Mouse (Mus musculus) liver, adult 2 months (tissue): ENCODE results near the gene Tceal3. TPM values are rescaled to one million over a fixed set of nuclear protein-coding genes. Genes with fewer than 3 reads are reported as not detected.
"Not testable (repeated sequence)": the region's sequence is repeated elsewhere in the genome, so short reads cannot be mapped to it uniquely, and the experiment has no call there.

Experiments used
- DNase-seq: peaks from one replicate; pipeline ENCODE4 v3.0.0-alpha.2; 2011; ENCODE audit warnings: low read depth, low spot score; ENCODE audit errors: extremely low read depth
- H3K27ac ChIP-seq: fragments of 200-500 bp; replicated peaks from 2 replicates; pipeline ENCODE4 v1.5.1; 2012; ENCODE audit warnings: low read depth, mild to moderate bottlenecking, control low read depth, inconsistent platforms, low read length; ENCODE audit not compliant: insufficient read depth
- H3K27me3 ChIP-seq: fragments of 200-500 bp; 2 replicates; pipeline ENCODE4 v1.6.1; 2012; ENCODE audit warnings: mild to moderate bottlenecking, moderate library complexity, low read length, inconsistent platforms; ENCODE audit not compliant: control insufficient read depth, insufficient read depth
- H3K36me3 ChIP-seq: fragments of 200-500 bp; 2 replicates; pipeline ENCODE4 v1.6.1; 2012; ENCODE audit warnings: low read length, inconsistent platforms; ENCODE audit not compliant: control insufficient read depth, insufficient read depth
- H3K4me1 ChIP-seq: fragments of 200-500 bp; 2 replicates; pipeline ENCODE4 v1.6.1; 2011; ENCODE audit warnings: low read length; ENCODE audit not compliant: control insufficient read depth, insufficient read depth
- H3K4me3 ChIP-seq: fragments of 200-500 bp; 2 replicates; pipeline ENCODE4 v1.5.1; 2011; ENCODE audit warnings: low read depth, mild to moderate bottlenecking, control low read depth, low read length, moderate library complexity; ENCODE audit not compliant: insufficient read depth
- H3K79me2 ChIP-seq: fragments of 200-500 bp; 2 replicates; pipeline ENCODE4 v1.6.1; 2012; ENCODE audit warnings: inconsistent platforms, mild to moderate bottlenecking, low read length, moderate library complexity; ENCODE audit not compliant: control insufficient read depth, insufficient read depth
- H3K9ac ChIP-seq: fragments of 200-500 bp; 2 replicates; pipeline ENCODE4 v1.6.1; 2012; ENCODE audit warnings: low read depth, mild to moderate bottlenecking, control low read depth, inconsistent platforms, low read length
- CTCF ChIP-seq: fragments of 200-500 bp; IDR thresholded peaks from 2 replicates; pipeline ENCODE4 v1.5.1; 2011; ENCODE audit warnings: low read depth, low read length, control low read depth
- POLR2A ChIP-seq: fragments of 200-500 bp; IDR thresholded peaks from 2 replicates; pipeline ENCODE4 v1.6.1; 2011; ENCODE audit warnings: low read length, control low read depth; ENCODE audit not compliant: insufficient read depth; ENCODE audit errors: extremely low read depth
- WGBS: fragments of 180-500 bp; shearing (Covaris S2); methylation state at CpG from one replicate; pipeline ENCODE4 v1.1.7; 2018; 5-methylcytosine and 5-hydroxymethylcytosine counted together
- polyA plus RNA-seq: library from polyadenylated mRNA; depleted of rRNA; stranded (reverse); fragments of >200 nt; gene quantifications from 2 replicates; pipeline ENCODE4 v1.2.3, GENCODE M21; 2012
- total RNA-seq: library from RNA; depleted of rRNA; stranded (reverse); fragments of >200 nt; gene quantifications from 2 replicates; pipeline ENCODE4 v1.2.3, GENCODE M21; 2014

Gene Tceal3
- total and polyA plus RNA-seq, 2 experiments: not detected

- no peaks in the 10 kb centered on the region for H3K79me2 ChIP-seq
- H3K27ac ChIP-seq: no peak overlapping the region
- no peak for TF ChIP-seq CTCF
- TF ChIP-seq POLR2A: no peak
- no peaks in the 10 kb centered on the region for H3K27me3 ChIP-seq
- no peak overlapping the region for H3K4me3 ChIP-seq
- no peak for DNase-seq
- no peaks in the 10 kb centered on the region for H3K36me3 ChIP-seq
- H3K4me1 ChIP-seq: no peaks in the 10 kb centered on the region
- WGBS: 84% methylated on average over 4 of the region's 4 CpGs
- no peak overlapping the region for H3K9ac ChIP-seq
Measured at GRCm38 (mm10) chrX:136606951-136607350, 16.3 kb downstream of the Tceal3 start.

DNA sequence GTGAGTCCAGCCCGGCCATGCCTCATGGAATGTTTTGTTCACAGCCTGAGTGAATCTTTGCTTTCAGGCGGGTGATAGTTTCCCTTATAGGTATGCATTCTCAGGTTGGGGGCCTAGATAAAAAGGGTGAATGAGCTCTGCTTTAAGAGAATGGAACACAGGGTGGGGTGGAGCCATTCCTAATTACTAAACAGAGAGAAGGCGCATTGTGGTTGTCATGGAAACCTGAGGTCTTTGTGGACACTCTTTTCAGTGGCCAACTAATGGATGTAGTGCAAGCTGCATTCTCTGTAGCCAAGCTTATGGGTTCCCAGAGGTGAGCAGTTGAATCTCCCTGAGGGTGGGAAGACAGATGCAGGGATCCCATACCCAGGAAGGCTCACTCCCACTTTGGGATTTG is 16.8 kb downstream of the Tceal3 start:
- H3K9ac ChIP-seq: no peak overlapping the region
- whole genome bisulfite sequencing: 84% methylated on average over 3 of the region's 3 CpGs
- H3K4me1 ChIP-seq: no peaks in the 10 kb centered on the region
- H3K36me3 ChIP-seq: no peaks in the 10 kb centered on the region
- no peak for TF ChIP-seq CTCF
- no peak for TF ChIP-seq POLR2A
- no peaks in the 10 kb centered on the region for H3K27me3 ChIP-seq
- no peaks in the 10 kb centered on the region for H3K79me2 ChIP-seq
- H3K27ac ChIP-seq: no peak overlapping the region
- no peak for DNase-seq
- no peak overlapping the region for H3K4me3 ChIP-seq

DNA sequence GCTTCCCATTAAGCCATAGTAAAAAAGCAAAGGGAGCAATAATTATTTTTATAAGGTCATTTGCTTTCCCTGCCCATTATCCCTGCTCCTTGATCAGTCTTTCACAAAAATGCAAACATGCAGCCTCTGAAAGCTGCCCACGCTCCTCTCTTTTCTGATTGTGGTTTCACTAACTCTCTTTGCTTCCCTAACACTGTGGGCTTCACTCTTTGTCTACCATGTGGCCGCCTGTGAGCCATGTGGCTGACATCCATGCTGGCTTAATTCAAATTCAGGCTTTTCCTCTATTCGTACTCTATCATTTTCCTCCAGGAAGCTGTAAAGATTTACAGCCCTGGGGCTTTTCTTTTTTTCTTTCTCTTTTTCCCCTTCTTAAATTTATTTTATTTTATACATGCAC is 20.7 kb downstream of the Tceal3 start:
- no peak for TF ChIP-seq POLR2A
- TF ChIP-seq CTCF: no peak
- H3K36me3 ChIP-seq: no peaks in the 10 kb centered on the region
- H3K9ac ChIP-seq: no peak overlapping the region
- no peak for DNase-seq
- WGBS: 66% methylated on average over 3 of the region's 3 CpGs
- no peaks in the 10 kb centered on the region for H3K4me1 ChIP-seq
- no peak overlapping the region for H3K4me3 ChIP-seq
- no peaks in the 10 kb centered on the region for H3K79me2 ChIP-seq
- no peaks in the 10 kb centered on the region for H3K27me3 ChIP-seq
- no peak overlapping the region for H3K27ac ChIP-seq

- H3K4me1 ChIP-seq, H3K27ac ChIP-seq, H3K27me3 ChIP-seq: not testable (repeated sequence)
Measured at GRCm38 (mm10) chrX:136615889-136616288, 25.2 kb downstream of the Tceal3 start.

GRCm38 (mm10) chrX:136624905-136625569 is 34.4 kb downstream of the Tceal3 start:
- Histone ChIP-seq H3K79me2 (no peaks in the 10 kb centered on the region), H3K9ac (no peak overlapping the region), H3K4me3 (no peak overlapping the region), H3K4me1 (no peaks in the 10 kb centered on the region), H3K27me3 (no peaks in the 10 kb centered on the region), H3K27ac (no peak overlapping the region), H3K36me3 (no peaks in the 10 kb centered on the region)
- DNase-seq: no peak
- TF ChIP-seq CTCF (peak; percentile 39), POLR2A (no peak)
- 31% methylated on average over 9 of the region's 9 CpGs for WGBS

More at GRCm38 (mm10) chrX:136615889-136616288, 25.2 kb downstream of the Tceal3 start:
- H3K4me3 ChIP-seq, H3K36me3 ChIP-seq, H3K79me2 ChIP-seq, H3K9ac ChIP-seq, DNase-seq: not testable (repeated sequence)
- WGBS: 52% methylated on average over 3 of the region's 3 CpGs

DNA sequence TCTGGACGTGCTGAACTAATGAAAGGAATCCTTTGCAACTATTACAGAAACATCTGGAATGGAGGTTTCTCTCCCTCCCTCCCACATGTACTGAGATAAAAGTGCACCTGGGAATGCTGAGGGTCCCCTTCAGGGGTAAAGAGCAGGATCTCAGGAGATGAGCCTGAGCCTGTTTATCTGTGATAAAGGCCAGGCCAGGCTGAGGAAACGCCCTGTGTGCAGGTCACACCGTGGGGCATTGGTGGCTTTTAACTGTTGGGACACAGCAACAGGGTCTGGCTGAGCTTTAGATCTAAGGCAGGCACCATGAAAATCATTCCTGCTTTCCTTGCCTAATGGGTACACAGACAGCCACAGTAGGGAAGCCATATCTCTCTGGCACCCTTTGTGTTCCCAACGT is 35.3 kb downstream of the Tceal3 start:
- Histone ChIP-seq H3K36me3 (no peaks in the 10 kb centered on the region), H3K79me2 (no peaks in the 10 kb centered on the region), H3K9ac (no peak overlapping the region), H3K27me3 (no peaks in the 10 kb centered on the region), H3K4me1 (no peaks in the 10 kb centered on the region), H3K4me3 (no peak overlapping the region), H3K27ac (no peak overlapping the region)
- WGBS: 63% methylated on average over 4 of the region's 4 CpGs
- no peak for DNase-seq
- no peak for TF ChIP-seq POLR2A
- no peak for TF ChIP-seq CTCF
